Mouse (Mus musculus) limb, embryonic 14.5 days (tissue): ENCODE results near the gene Magohb. TPM values are rescaled to one million over a fixed set of nuclear protein-coding genes. Genes with fewer than 3 reads are reported as not detected.

Experiments
- ATAC-seq: fragments of 200-750 bp; cut with Nextera tagmentation; 2 replicates; pipeline ENCODE4 v1.8.0; 2017; ENCODE audit warnings: low read depth, moderate number of reproducible peaks, moderate TSS enrichment; ENCODE audit not compliant: low FRiP score
- DNase-seq: peaks from one replicate; pipeline ENCODE4 v3.0.0-alpha.2; 2015; ENCODE audit warnings: low spot score
- H3K27ac ChIP-seq: fragments of 300-500 bp; sonication (generic); replicated peaks from 2 replicates; pipeline ENCODE4 v1.5.1; 2014; ENCODE audit warnings: low read depth, mild to moderate bottlenecking, low read length, moderate library complexity, mixed read lengths
- H3K27me3 ChIP-seq: fragments of 300-500 bp; sonication (generic); 2 replicates; pipeline ENCODE4 v1.6.1; 2014; ENCODE audit warnings: low read length, mixed read lengths; ENCODE audit not compliant: control insufficient read depth, insufficient read depth
- H3K36me3 ChIP-seq: fragments of 300-500 bp; sonication (generic); 2 replicates; pipeline ENCODE4 v1.6.1; 2014; ENCODE audit warnings: mild to moderate bottlenecking, low read length, moderate library complexity, mixed read lengths; ENCODE audit not compliant: control insufficient read depth, insufficient read depth
- H3K4me1 ChIP-seq: fragments of 300-500 bp; sonication (generic); 2 replicates; pipeline ENCODE4 v1.6.1; 2014; ENCODE audit warnings: antibody characterized with exemption, low read length, mixed read lengths; ENCODE audit not compliant: control insufficient read depth, insufficient read depth
- H3K4me2 ChIP-seq: fragments of 300-500 bp; sonication (generic); replicated peaks from 2 replicates; pipeline ENCODE4 v1.6.1; 2014; ENCODE audit warnings: low read depth, mild to moderate bottlenecking, low read length, moderate library complexity; ENCODE audit not compliant: severe bottlenecking
- H3K4me3 ChIP-seq: fragments of 300-500 bp; sonication (generic); replicated peaks from 2 replicates; pipeline ENCODE4 v1.5.1; 2014; ENCODE audit warnings: low read length
- H3K9ac ChIP-seq: fragments of 300-500 bp; sonication (generic); 2 replicates; pipeline ENCODE4 v1.6.1; 2014; ENCODE audit warnings: mild to moderate bottlenecking, low read depth, low read length, moderate library complexity; ENCODE audit not compliant: severe bottlenecking
- H3K9me3 ChIP-seq: fragments of 300-500 bp; sonication (generic); 2 replicates; pipeline ENCODE4 v1.6.1; 2016; ENCODE audit warnings: low read length; ENCODE audit not compliant: control insufficient read depth
- POLR2A ChIP-seq: fragments of 200-500 bp; IDR thresholded peaks from 2 replicates; pipeline ENCODE4 v1.8.0; 2012; ENCODE audit warnings: inconsistent platforms, mild to moderate bottlenecking, moderate library complexity, borderline replicate concordance; ENCODE audit not compliant: insufficient read depth, insufficient read length; ENCODE audit errors: extremely low read depth
- WGBS: fragments of 180-500 bp; shearing (Covaris S2); extraction: QIAGEN DNeasy Blood & Tissue Kit; methylation state at CpG from one replicate; pipeline ENCODE4 v1.1.7; 2014; 5-methylcytosine and 5-hydroxymethylcytosine counted together
- polyA plus RNA-seq, 2 experiments: library from polyadenylated mRNA; depleted of rRNA in 1 of 2; stranded (reverse) in 1 of 2; unstranded in 1 of 2; fragments of >200 nt; fragmentation: Nextera tagmentation in 1 of 2; extraction: Ambion mirVana in 1 of 2; gene quantifications; 2 replicates each; pipeline versions ENCODE4 v1.2.1 to v1.2.3; 2012 to 2014

The Magohb gene
- polyA plus RNA-seq, 2 experiments = 35.8 to 61.1 TPM

DNA sequence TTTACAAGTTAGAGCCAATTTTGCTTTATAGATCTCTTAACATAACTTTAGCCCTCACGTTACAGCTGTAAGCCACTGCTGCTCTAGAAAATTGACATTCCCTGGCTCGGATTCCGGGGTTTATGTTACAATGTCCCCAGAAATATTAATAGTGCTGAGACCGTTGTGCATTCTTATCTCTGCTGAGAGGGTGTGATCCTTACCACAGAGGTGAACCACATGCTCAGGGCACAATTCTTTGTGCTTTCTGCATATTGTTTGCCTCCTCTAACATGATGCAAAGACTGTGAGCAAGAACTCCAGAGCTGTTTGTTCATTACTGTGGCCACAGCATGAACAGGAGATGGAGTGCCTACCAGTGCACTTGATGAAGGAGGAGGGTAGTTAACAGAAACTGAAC lies 16.4 kb downstream of the Magohb start:
- no peaks in the 10 kb centered on the region for H3K9me3 ChIP-seq
- WGBS = 77% methylated on average over 4 of the region's 4 CpGs
- H3K4me3 ChIP-seq = no peak overlapping the region
- no peak overlapping the region for H3K27ac ChIP-seq
- TF ChIP-seq POLR2A = no peak
- H3K36me3 ChIP-seq = peaks cover 8% of the 10 kb centered on the region
- no peak overlapping the region for H3K9ac ChIP-seq
- no peaks in the 10 kb centered on the region for H3K4me1 ChIP-seq
- no peak overlapping the region for H3K4me2 ChIP-seq
- H3K27me3 ChIP-seq = no peaks in the 10 kb centered on the region
- ATAC-seq (no peak), DNase-seq (no peak)

DNA sequence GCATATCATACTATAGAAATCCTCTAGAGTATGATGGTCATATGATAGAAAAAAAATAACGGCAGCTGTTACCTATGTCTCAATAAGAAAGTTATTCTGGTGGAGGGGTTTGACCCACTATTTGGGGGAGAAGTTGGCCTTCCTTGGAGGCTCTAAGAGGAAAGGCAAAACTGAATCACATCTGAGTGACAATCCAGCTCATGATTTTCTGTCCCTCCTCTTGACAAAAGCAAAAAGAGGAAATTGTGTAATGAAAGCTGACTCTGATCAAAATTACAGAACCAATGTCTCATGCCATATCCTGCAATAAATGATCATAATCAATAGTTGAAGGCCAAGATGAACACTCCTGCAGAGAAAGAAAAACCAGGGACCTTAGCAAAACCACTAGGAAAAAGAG lies 20.7 kb downstream of the Magohb start:
- Histone ChIP-seq H3K9ac (no peak overlapping the region), H3K4me2 (no peak overlapping the region), H3K4me1 (no peaks in the 10 kb centered on the region), H3K36me3 (peaks cover 6% of the 10 kb centered on the region), H3K27ac (no peak overlapping the region), H3K9me3 (no peaks in the 10 kb centered on the region), H3K27me3 (no peaks in the 10 kb centered on the region), H3K4me3 (no peak overlapping the region)
- ATAC-seq (no peak), DNase-seq (no peak)
- no peak for TF ChIP-seq POLR2A
- WGBS = 82% methylated on average over 1 of the region's 1 CpGs

DNA sequence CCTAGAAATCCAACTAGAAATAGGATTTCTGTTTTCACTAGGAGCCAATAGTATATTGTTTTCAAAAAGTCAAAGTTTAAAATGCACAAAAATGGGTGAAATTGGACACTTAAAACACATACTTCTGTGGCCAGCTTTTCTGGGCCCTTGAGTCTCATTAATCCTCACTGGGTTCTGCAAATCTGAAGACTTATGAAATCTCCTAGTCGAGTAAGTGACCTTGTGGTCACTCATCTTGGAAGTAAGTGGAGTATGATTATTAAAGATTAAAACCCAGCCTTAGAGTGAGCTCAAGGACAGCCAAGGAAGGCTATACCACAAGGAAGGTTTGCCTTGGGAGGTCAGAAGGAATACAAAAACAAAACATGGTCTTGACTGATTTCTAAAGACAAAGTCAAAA lies 22.7 kb downstream of the Magohb start:
- no peak overlapping the region for H3K9ac ChIP-seq
- no peaks in the 10 kb centered on the region for H3K27me3 ChIP-seq
- no peaks in the 10 kb centered on the region for H3K4me1 ChIP-seq
- H3K9me3 ChIP-seq = no peaks in the 10 kb centered on the region
- no peak for TF ChIP-seq POLR2A
- no peak overlapping the region for H3K27ac ChIP-seq
- H3K36me3 ChIP-seq = no peaks in the 10 kb centered on the region
- H3K4me3 ChIP-seq = no peak overlapping the region
- WGBS = 48% methylated on average over 1 of the region's 1 CpGs
- ATAC-seq = no peak
- no peak overlapping the region for H3K4me2 ChIP-seq
- no peak for DNase-seq

DNA sequence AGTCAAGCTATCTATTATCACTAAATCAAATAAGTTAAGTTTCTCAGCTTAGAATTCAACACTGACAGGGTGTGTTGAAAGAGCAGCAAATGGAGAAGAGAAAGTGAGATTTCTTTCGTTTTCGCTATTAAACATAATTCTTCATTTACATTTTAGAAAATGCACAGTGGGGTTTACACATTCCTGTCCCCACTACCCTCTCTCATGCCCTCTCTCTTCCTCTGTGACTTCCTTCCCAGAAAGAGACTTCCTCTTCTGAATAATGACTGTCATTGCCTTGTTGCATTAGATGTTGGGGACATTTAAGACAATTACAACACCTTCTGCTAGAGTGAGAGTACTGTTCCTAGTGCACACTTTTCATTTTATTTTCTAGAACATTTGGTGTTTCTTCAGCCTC lies 23.4 kb downstream of the Magohb start:
- no peaks in the 10 kb centered on the region for H3K9me3 ChIP-seq
- no peaks in the 10 kb centered on the region for H3K4me1 ChIP-seq
- H3K27ac ChIP-seq = no peak overlapping the region
- DNase-seq (no peak), ATAC-seq (no peak)
- no peak overlapping the region for H3K4me2 ChIP-seq
- 95% methylated on average over 2 of the region's 2 CpGs for WGBS
- no peak overlapping the region for H3K4me3 ChIP-seq
- TF ChIP-seq POLR2A = no peak
- H3K36me3 ChIP-seq = no peaks in the 10 kb centered on the region
- H3K27me3 ChIP-seq = no peaks in the 10 kb centered on the region
- H3K9ac ChIP-seq = no peak overlapping the region

DNA sequence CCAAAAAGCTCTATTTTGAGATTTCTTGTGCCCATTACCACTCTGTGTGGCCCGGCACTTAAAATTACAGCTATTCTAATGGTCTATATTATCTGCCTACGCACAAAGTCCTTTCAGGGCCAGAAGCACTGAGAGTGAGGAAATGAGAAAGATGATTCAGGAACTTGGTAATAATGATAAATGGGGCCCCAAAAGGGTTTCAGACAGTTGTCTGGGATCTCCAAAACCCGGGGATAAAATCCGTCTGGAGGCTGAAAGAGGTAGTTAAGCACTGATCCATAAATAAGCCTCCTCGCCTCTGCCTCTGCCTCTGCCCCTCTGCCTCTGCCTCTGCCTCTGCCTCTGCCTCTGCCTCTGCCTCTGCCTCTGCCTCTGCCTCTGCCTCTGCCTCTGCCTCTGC lies 28.9 kb downstream of the Magohb start:
- H3K27ac ChIP-seq = no peak overlapping the region
- H3K9me3 ChIP-seq = no peaks in the 10 kb centered on the region
- H3K9ac ChIP-seq = no peak overlapping the region
- no peaks in the 10 kb centered on the region for H3K4me1 ChIP-seq
- no peak overlapping the region for H3K4me3 ChIP-seq
- no peak overlapping the region for H3K4me2 ChIP-seq
- H3K27me3 ChIP-seq = no peaks in the 10 kb centered on the region
- TF ChIP-seq POLR2A = no peak
- 81% methylated on average over 5 of the region's 5 CpGs for WGBS
- ATAC-seq (no peak), DNase-seq (no peak)
- H3K36me3 ChIP-seq = no peaks in the 10 kb centered on the region

DNA sequence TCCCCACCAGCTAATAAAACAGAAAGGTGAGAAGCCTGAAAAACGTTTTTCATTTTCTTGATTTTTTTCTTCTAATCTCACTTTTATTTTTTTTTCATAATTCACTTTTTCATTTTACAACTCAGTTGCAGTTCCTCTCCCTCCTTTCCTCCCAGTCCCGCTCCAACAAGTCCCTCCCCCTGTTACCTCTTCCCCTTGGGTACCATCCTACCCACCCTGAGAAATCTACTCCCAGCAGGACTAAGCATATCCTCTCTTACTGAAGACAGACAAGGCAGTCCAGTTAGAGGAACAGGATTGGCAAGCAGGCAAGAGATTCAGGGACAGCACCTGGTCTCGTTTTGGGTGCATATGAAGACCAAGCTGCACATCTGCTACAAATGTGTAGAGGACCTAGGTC lies 30.3 kb downstream of the Magohb start:
- TF ChIP-seq POLR2A = no peak
- H3K36me3 ChIP-seq = no peaks in the 10 kb centered on the region
- WGBS = 64% methylated on average over 3 of the region's 3 CpGs

More for the DNA sequence above, 30.3 kb downstream of the Magohb start:
- Histone ChIP-seq H3K4me2 (no peak overlapping the region), H3K27me3 (no peaks in the 10 kb centered on the region), H3K4me1 (no peaks in the 10 kb centered on the region), H3K4me3 (no peak overlapping the region), H3K9ac (no peak overlapping the region), H3K27ac (no peak overlapping the region), H3K9me3 (no peaks in the 10 kb centered on the region)
- ATAC-seq (no peak), DNase-seq (no peak)
